Mouse (Mus musculus) hindbrain, embryonic 11.5 days (tissue): ENCODE measurements around the gene St7. TPM values are rescaled to one million over a fixed set of nuclear protein-coding genes. Genes with fewer than 3 reads are reported as not detected.

Source experiments
- ATAC-seq: fragments of 200-750 bp; cut with Nextera tagmentation; 2 replicates; pipeline ENCODE4 v1.8.0; 2017; ENCODE audit warnings: mild to moderate bottlenecking, moderate TSS enrichment, moderate library complexity; ENCODE audit not compliant: low FRiP score
- DNase-seq: peaks from one replicate; pipeline ENCODE4 v3.0.0-alpha.2; 2015; ENCODE audit warnings: low spot score
- H3K27ac ChIP-seq: fragments of 300-500 bp; sonication (generic); 2 replicates; pipeline ENCODE4 v1.5.1; 2014; ENCODE audit warnings: mild to moderate bottlenecking, low read depth, low read length
- H3K27me3 ChIP-seq: fragments of 300-500 bp; sonication (generic); 2 replicates; pipeline ENCODE4 v1.6.1; 2014; ENCODE audit warnings: mild to moderate bottlenecking, low read length, moderate library complexity, mixed read lengths; ENCODE audit not compliant: control insufficient read depth, insufficient read depth
- H3K36me3 ChIP-seq: fragments of 300-500 bp; sonication (generic); 2 replicates; pipeline ENCODE4 v1.6.1; 2014; ENCODE audit warnings: mild to moderate bottlenecking, low read length, moderate library complexity, mixed read lengths; ENCODE audit not compliant: control insufficient read depth, insufficient read depth
- H3K4me1 ChIP-seq: fragments of 300-500 bp; sonication (generic); replicated peaks from 2 replicates; pipeline ENCODE4 v1.6.1; 2014; ENCODE audit warnings: low read length, mixed read lengths; ENCODE audit not compliant: control insufficient read depth, insufficient read depth
- H3K4me2 ChIP-seq: fragments of 300-500 bp; sonication (generic); replicated peaks from 2 replicates; pipeline ENCODE4 v1.6.1; 2014; ENCODE audit warnings: mild to moderate bottlenecking, low read depth, low read length
- H3K4me3 ChIP-seq: fragments of 300-500 bp; sonication (generic); 2 replicates; pipeline ENCODE4 v1.5.1; 2014; ENCODE audit warnings: low read depth, low read length
- H3K9ac ChIP-seq: fragments of 300-500 bp; sonication (generic); 2 replicates; pipeline ENCODE4 v1.6.1; 2014; ENCODE audit warnings: low read depth, low read length
- H3K9me3 ChIP-seq: fragments of 300-500 bp; sonication (generic); 2 replicates; pipeline ENCODE4 v1.6.1; 2016; ENCODE audit warnings: low read length; ENCODE audit not compliant: control insufficient read depth
- WGBS: fragments of 180-500 bp; shearing (Covaris S2); extraction: QIAGEN DNeasy Blood & Tissue Kit; methylation state at CpG from one replicate; pipeline ENCODE4 v1.1.7; 2014; 5-methylcytosine and 5-hydroxymethylcytosine counted together
- polyA plus RNA-seq: library from polyadenylated mRNA; unstranded; fragments of >200 nt; fragmentation: Nextera tagmentation; extraction: Ambion mirVana; gene quantifications from 2 replicates; pipeline ENCODE4 v1.2.1, GENCODE M21; 2014

Gene St7
- polyA plus RNA-seq, 1 experiment from 2014 or later: 52.1 TPM

DNA sequence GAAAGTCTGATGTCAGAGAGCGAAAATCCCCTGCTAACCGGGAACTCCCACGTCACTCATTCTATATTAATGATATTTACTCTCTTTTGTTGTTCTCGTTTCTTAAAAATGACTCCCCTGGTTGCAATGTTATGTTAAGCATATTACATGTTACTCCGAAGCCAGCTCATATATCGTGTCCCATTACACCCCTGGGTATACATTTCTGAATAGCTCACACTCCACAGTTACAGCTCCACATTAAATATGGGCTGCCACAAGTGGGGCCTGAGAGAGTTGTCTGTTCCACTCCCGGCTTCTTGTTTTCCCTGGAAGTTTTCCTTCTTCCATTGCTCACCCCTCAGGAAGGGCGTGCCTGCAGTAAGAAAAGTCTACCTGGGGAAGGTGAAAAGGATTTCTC, 259.0 kb downstream of the St7 start:
- H3K4me1 ChIP-seq: no peaks in the 10 kb centered on the region
- no peak overlapping the region for H3K9ac ChIP-seq
- H3K4me3 ChIP-seq: no peak overlapping the region
- no peak for DNase-seq
- no peaks in the 10 kb centered on the region for H3K9me3 ChIP-seq
- no peak for ATAC-seq
- 91% methylated on average over 8 of the region's 8 CpGs for WGBS
- no peak overlapping the region for H3K27ac ChIP-seq
- H3K27me3 ChIP-seq: no peaks in the 10 kb centered on the region
- no peak overlapping the region for H3K4me2 ChIP-seq
- no peaks in the 10 kb centered on the region for H3K36me3 ChIP-seq

DNA sequence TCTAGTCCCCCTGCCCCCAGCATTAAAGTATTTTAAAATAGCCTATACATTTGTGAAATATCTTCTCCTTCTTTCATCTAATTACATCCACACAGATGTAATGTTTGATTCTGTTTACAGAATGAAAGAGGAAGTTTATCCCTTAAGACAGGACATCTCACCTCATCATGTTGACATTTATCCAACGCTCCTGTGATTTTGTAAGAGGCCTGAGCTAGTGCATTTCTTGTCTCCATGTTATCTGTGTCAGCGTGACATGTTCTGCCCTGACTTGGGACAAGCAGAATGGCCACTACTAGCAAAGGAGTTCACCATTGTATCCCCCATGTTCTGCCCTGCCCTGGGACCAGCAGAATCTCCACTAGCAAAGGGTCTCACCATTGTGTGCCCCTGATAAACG, 270.7 kb downstream of the St7 start:
- Histone ChIP-seq H3K4me2 (no peak overlapping the region), H3K4me3 (no peak overlapping the region), H3K9ac (no peak overlapping the region), H3K9me3 (no peaks in the 10 kb centered on the region), H3K27ac (no peak overlapping the region), H3K4me1 (no peaks in the 10 kb centered on the region), H3K27me3 (no peaks in the 10 kb centered on the region), H3K36me3 (no peaks in the 10 kb centered on the region)
- DNase-seq (no peak), ATAC-seq (no peak)
- 81% methylated on average over 3 of the region's 3 CpGs for WGBS

DNA sequence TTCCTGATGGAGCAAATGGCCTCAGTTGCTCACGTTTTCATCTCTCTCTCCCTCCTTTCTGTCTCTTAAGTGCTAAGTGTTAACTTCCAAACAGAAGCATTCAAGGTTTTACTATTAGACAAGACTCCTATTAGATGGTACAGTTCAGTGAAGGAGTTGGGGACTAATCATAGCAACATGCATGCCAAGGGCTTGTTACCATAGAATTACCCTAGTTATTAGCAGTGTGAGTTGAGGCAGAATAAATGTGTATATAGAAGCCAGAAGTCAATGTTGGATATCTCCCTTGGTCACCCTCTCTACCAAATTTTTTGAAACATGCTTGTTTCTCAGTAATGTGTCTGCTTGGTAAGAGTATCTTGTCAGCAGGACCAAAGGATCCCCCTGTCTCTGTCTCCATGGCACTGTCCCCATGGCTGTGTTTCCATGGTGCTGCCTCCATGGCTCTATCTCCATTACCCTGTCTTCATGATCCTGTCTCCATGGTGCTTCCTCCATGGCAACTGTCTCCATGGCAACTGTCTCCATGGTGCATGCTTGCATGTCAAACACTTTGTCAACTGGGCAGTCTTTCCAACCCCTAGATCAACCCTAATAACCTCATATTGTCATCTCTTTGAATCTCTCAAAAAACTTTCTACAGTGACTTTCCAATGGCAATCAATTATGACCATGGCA, 275.9 kb downstream of the St7 start:
- Histone ChIP-seq H3K36me3 (no peaks in the 10 kb centered on the region), H3K4me3 (no peak overlapping the region), H3K9ac (no peak overlapping the region), H3K27me3 (no peaks in the 10 kb centered on the region), H3K4me1 (no peaks in the 10 kb centered on the region), H3K27ac (no peak overlapping the region), H3K9me3 (no peaks in the 10 kb centered on the region), H3K4me2 (no peak overlapping the region)
- 74% methylated on average over 1 of the region's 1 CpGs for WGBS
- ATAC-seq (peak; percentile 96), DNase-seq (peak; percentile 94)

DNA sequence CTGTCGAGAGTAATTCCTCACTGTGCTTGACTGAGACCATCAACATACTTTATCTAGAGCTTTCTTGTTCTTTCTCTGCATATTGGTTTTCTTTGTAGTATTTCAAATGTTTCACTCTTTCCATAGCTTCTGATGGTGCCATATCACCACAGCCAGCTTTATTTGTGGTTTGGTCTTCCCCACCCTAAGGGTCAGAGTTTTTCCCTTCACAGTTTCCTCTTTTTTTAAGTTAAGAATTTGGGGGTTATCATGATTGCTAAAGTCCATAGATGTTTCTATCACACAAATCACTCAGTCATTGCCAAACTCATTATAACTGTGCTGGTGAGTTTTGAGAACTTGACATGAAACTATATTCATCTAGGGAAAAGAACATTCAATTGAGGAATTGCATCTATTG, 277.1 kb downstream of the St7 start:
- Histone ChIP-seq H3K27me3 (no peaks in the 10 kb centered on the region), H3K4me2 (no peak overlapping the region), H3K4me3 (no peak overlapping the region), H3K4me1 (no peaks in the 10 kb centered on the region), H3K9ac (no peak overlapping the region), H3K36me3 (no peaks in the 10 kb centered on the region), H3K9me3 (no peaks in the 10 kb centered on the region), H3K27ac (no peak overlapping the region)
- DNase-seq: no peak
- ATAC-seq: no peak
- WGBS: 90% methylated on average over 1 of the region's 1 CpGs

DNA sequence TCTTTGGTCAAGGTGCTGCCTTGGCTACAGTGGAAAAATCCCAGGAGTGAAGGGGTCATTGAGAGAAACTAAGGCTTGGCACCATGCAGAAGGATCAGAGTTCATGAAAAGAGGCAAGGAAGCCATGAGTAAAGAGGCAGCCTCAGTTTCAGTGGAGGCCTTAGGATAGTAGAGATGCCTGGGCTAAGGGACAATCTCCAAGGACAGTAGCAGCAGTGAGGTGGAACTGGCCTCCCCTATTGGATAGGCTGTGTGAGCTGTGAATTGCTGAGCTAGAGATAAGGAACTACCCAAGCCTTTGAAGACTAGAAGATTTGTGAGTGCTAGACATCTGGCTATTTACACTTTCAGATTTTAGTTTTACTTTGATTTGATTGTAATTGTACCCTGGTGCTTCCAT, 278.7 kb downstream of the St7 start:
- Histone ChIP-seq H3K27ac (no peak overlapping the region), H3K9me3 (no peaks in the 10 kb centered on the region), H3K4me3 (no peak overlapping the region), H3K4me2 (no peak overlapping the region), H3K36me3 (no peaks in the 10 kb centered on the region), H3K27me3 (no peaks in the 10 kb centered on the region), H3K4me1 (no peaks in the 10 kb centered on the region), H3K9ac (no peak overlapping the region)
- no peak for DNase-seq
- no peak for ATAC-seq

DNA sequence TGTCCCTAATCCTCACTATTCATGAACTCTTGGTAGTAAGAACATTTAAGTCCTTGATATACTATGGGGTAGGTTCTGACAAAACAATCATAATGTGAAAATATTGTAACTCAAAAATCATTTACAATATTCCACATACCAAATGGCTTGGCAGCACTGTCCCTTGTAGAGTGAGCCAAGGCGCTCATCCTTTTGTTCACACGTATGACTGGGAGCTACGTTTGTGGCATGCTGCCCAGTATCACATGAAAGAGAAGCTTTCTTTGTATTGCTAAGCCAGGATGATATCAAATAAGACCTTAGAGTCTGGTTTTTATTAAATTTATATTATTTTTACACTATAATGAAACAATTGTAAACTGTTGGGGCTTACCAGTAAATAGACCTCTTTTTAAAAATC, 281.7 kb downstream of the St7 start:
- H3K4me3 ChIP-seq: no peak overlapping the region
- DNase-seq: no peak
- H3K9me3 ChIP-seq: no peaks in the 10 kb centered on the region
- no peaks in the 10 kb centered on the region for H3K4me1 ChIP-seq
- no peak overlapping the region for H3K27ac ChIP-seq
- ATAC-seq: no peak
- no peaks in the 10 kb centered on the region for H3K27me3 ChIP-seq
- no peak overlapping the region for H3K9ac ChIP-seq
- H3K36me3 ChIP-seq: no peaks in the 10 kb centered on the region
- no peak overlapping the region for H3K4me2 ChIP-seq
- WGBS: 89% methylated on average over 3 of the region's 3 CpGs

DNA sequence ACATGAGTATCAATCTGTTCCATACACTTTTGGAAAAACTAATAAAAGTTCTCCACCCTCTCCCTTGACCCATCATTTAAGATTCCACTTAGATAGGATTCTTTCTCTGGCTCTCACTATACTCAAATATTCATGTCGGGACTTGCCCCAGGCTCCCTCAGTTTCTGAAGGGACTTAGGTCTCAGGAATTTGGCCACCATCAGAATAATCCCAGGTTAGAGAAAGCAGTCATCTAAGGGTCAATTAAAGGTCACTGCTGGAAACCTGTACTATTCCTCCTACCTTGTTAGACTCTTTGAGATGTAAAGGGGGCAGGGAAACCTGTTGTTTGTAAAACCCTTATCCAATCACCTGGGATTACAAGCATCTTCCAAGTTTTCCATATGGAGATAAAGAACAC, 284.4 kb downstream of the St7 start:
- H3K4me1 ChIP-seq: no peaks in the 10 kb centered on the region
- H3K9ac ChIP-seq: no peak overlapping the region
- WGBS: 64% methylated on average over 1 of the region's 1 CpGs
- H3K27me3 ChIP-seq: no peaks in the 10 kb centered on the region
- ATAC-seq (no peak), DNase-seq (no peak)
- H3K27ac ChIP-seq: no peak overlapping the region
- H3K4me3 ChIP-seq: no peak overlapping the region
- H3K9me3 ChIP-seq: no peaks in the 10 kb centered on the region
- no peak overlapping the region for H3K4me2 ChIP-seq
- H3K36me3 ChIP-seq: no peaks in the 10 kb centered on the region

DNA sequence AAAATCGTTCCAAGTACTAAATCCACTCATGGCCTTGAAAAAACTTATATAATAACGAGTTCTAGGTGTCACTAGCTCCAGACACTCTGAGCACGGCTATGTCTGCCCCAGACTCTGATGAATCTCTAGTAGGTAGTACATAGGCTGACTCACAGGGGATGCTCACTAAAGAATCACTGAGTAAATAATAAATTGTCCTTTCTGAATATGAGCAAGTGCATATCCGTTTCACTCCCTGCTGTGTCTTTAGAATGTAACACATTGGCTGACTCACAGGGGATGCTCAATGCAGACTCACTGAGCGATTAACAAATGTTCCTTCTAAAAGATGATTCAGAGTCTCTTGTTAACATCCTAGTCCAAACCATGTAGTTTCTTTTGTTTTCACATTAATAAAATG, 285.6 kb downstream of the St7 start:
- ATAC-seq (no peak), DNase-seq (no peak)
- WGBS: 80% methylated on average over 5 of the region's 5 CpGs

DNA sequence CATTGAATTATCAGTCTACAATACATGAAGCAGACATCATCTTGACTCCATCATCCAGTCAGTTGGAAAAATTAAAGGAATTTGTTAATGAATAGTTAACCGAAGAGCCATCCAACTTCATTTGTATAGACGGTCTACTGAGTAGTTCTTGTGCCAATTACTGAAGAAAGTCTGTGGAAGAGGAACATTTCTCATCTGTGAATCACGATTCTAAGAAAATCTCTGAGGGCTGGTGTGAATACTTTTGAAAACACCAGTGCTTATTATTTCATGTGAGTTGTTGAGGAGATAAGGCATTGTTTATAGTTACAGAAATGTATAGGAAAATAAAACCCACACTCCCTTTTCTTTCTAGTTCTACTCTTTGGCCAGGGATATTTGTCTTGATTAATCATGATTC, 286.1 kb downstream of the St7 start:
- H3K4me1 ChIP-seq: no peaks in the 10 kb centered on the region
- H3K9me3 ChIP-seq: no peaks in the 10 kb centered on the region
- H3K4me3 ChIP-seq: no peak overlapping the region
- 94% methylated on average over 3 of the region's 3 CpGs for WGBS
- no peak overlapping the region for H3K27ac ChIP-seq
- DNase-seq (no peak), ATAC-seq (no peak)
- H3K36me3 ChIP-seq: no peaks in the 10 kb centered on the region
- no peak overlapping the region for H3K9ac ChIP-seq
- no peaks in the 10 kb centered on the region for H3K27me3 ChIP-seq
- no peak overlapping the region for H3K4me2 ChIP-seq

More for the DNA sequence above, 285.6 kb downstream of the St7 start:
- Histone ChIP-seq H3K9ac (no peak overlapping the region), H3K36me3 (no peaks in the 10 kb centered on the region), H3K27ac (no peak overlapping the region), H3K27me3 (no peaks in the 10 kb centered on the region), H3K4me2 (no peak overlapping the region), H3K4me3 (no peak overlapping the region), H3K9me3 (no peaks in the 10 kb centered on the region), H3K4me1 (no peaks in the 10 kb centered on the region)
